Mouse (Mus musculus): ENCODE measurements at regions not wholly inside any gene's neighbourhood (a gene's known extent, or its start where the extent isn't known, plus 50 kb on each side); places are given as distances from the start of the nearest gene placed in this dataset.

GRCm38 (mm10) chr2:137571146-137571545, 454.7 kb upstream of the Jag1 start:
- in situ Hi-C loops (cut with MboI; ENCODE audit: low sequenced_read_pairs in 2 of 2, unreplicated experiment in 2 of 2) = no loop called here

GRCm38 (mm10) chr2:137566619-137567018, 450.2 kb upstream of the Jag1 start:
- Histone ChIP-seq H3K4me3 (ENCODE audit: insufficient read depth in 1 of 2, low read depth in 1 of 2, low read length in 2 of 2, poor library complexity in 1 of 2, severe bottlenecking in 1 of 2) (no peak overlapping the region), H3K27ac (ENCODE audit: insufficient read depth, low read depth, low read length, poor library complexity, severe bottlenecking) (no peak overlapping the region), H3K9ac (ENCODE audit: insufficient read depth, low read depth, low read length, poor library complexity, severe bottlenecking) (no peak overlapping the region), H3K36me3 (ENCODE audit: control insufficient read depth, insufficient read depth, low read length, poor library complexity, severe bottlenecking) (no peaks in the 10 kb centered on the region), H3K9me3 (ENCODE audit: control insufficient read depth, insufficient read depth, low read depth, low read length) (no peaks in the 10 kb centered on the region), H3K4me1 (ENCODE audit: control insufficient read depth in 2 of 2, insufficient read depth in 2 of 2, low read length in 2 of 2, poor library complexity in 1 of 2) (no peaks in the 10 kb centered on the region)
- DNase-seq (ENCODE audit: low read depth, low spot score) = no peak
- no peak for TF ChIP-seq ZNF384 (IDR thresholded peaks at IDR 0.05; ENCODE audit: low read depth, low read length)
- no peak for TF ChIP-seq ZC3H11A (IDR thresholded peaks at IDR 0.05; ENCODE audit: borderline replicate concordance, low read depth, low read length)
- TF ChIP-seq MAFK (IDR thresholded peaks at IDR 0.05; ENCODE audit: insufficient read depth, low read depth, low read length) = no peak
- no peak for TF ChIP-seq CHD2 (IDR thresholded peaks at IDR 0.05; ENCODE audit: low read depth, low read length)
- TF ChIP-seq HCFC1 (IDR thresholded peaks at IDR 0.05; ENCODE audit: borderline replicate concordance, insufficient read depth, low read length) = no peak
- in situ Hi-C loops (cut with MboI; ENCODE audit: low sequenced_read_pairs in 2 of 2, unreplicated experiment in 2 of 2) = no loop called here

More at GRCm38 (mm10) chr2:137571146-137571545, 454.7 kb upstream of the Jag1 start:
- TF ChIP-seq MAFK (IDR thresholded peaks at IDR 0.05; ENCODE audit: insufficient read depth, low read depth, low read length) = peak; percentile 51; the same call in 1 of the 2 replicates
- no peak for TF ChIP-seq HCFC1 (IDR thresholded peaks at IDR 0.05; ENCODE audit: borderline replicate concordance, insufficient read depth, low read length)
- Histone ChIP-seq H3K27ac (ENCODE audit: insufficient read depth, low read depth, low read length, poor library complexity, severe bottlenecking) (no peak overlapping the region), H3K4me1 (ENCODE audit: control insufficient read depth in 2 of 2, insufficient read depth in 2 of 2, low read length in 2 of 2, poor library complexity in 1 of 2) (no peaks in the 10 kb centered on the region), H3K9me3 (ENCODE audit: control insufficient read depth, insufficient read depth, low read depth, low read length) (no peaks in the 10 kb centered on the region), H3K36me3 (ENCODE audit: control insufficient read depth, insufficient read depth, low read length, poor library complexity, severe bottlenecking) (no peaks in the 10 kb centered on the region), H3K9ac (ENCODE audit: insufficient read depth, low read depth, low read length, poor library complexity, severe bottlenecking) (no peak overlapping the region), H3K4me3 (ENCODE audit: insufficient read depth in 1 of 2, low read depth in 1 of 2, low read length in 2 of 2, poor library complexity in 1 of 2, severe bottlenecking in 1 of 2) (no peak overlapping the region)
- DNase-seq (ENCODE audit: low read depth, low spot score) = no peak

GRCm38 (mm10) chr2:137564064-137564624, 447.7 kb upstream of the Jag1 start:
- DNase-seq (ENCODE audit: low read depth, low spot score) = no peak
- in situ Hi-C loops (cut with MboI; ENCODE audit: low sequenced_read_pairs in 2 of 2, unreplicated experiment in 2 of 2) = no loop called here
- Histone ChIP-seq H3K9me3 (ENCODE audit: control insufficient read depth, insufficient read depth, low read depth, low read length) (no peaks in the 10 kb centered on the region), H3K4me3 (ENCODE audit: insufficient read depth in 1 of 2, low read depth in 1 of 2, low read length in 2 of 2, poor library complexity in 1 of 2, severe bottlenecking in 1 of 2) (no peak overlapping the region), H3K9ac (ENCODE audit: insufficient read depth, low read depth, low read length, poor library complexity, severe bottlenecking) (no peak overlapping the region), H3K27ac (ENCODE audit: insufficient read depth, low read depth, low read length, poor library complexity, severe bottlenecking) (no peak overlapping the region), H3K4me1 (ENCODE audit: control insufficient read depth in 2 of 2, insufficient read depth in 2 of 2, low read length in 2 of 2, poor library complexity in 1 of 2) (no peaks in the 10 kb centered on the region), H3K36me3 (ENCODE audit: control insufficient read depth, insufficient read depth, low read length, poor library complexity, severe bottlenecking) (no peaks in the 10 kb centered on the region)
- TF ChIP-seq HCFC1 (IDR thresholded peaks at IDR 0.05; ENCODE audit: borderline replicate concordance, insufficient read depth, low read length) = no peak
- TF ChIP-seq MAFK (IDR thresholded peaks at IDR 0.05; ENCODE audit: insufficient read depth, low read depth, low read length) = no peak
- no peak for TF ChIP-seq ZNF384 (IDR thresholded peaks at IDR 0.05; ENCODE audit: low read depth, low read length)
- no peak for TF ChIP-seq CHD2 (IDR thresholded peaks at IDR 0.05; ENCODE audit: low read depth, low read length)
- no peak for TF ChIP-seq ZC3H11A (IDR thresholded peaks at IDR 0.05; ENCODE audit: borderline replicate concordance, low read depth, low read length)

GRCm38 (mm10) chr2:137560366-137560765, 443.9 kb upstream of the Jag1 start:
- in situ Hi-C loops (cut with MboI; ENCODE audit: low sequenced_read_pairs in 2 of 2, unreplicated experiment in 2 of 2) = no loop called here
- H3K27ac ChIP-seq (ENCODE audit: insufficient read depth, low read depth, low read length, poor library complexity, severe bottlenecking) = no peak overlapping the region
- no peak overlapping the region for H3K4me3 ChIP-seq (ENCODE audit: insufficient read depth in 1 of 2, low read depth in 1 of 2, low read length in 2 of 2, poor library complexity in 1 of 2, severe bottlenecking in 1 of 2)
- H3K9me3 ChIP-seq (ENCODE audit: control insufficient read depth, insufficient read depth, low read depth, low read length) = no peaks in the 10 kb centered on the region
- H3K36me3 ChIP-seq (ENCODE audit: control insufficient read depth, insufficient read depth, low read length, poor library complexity, severe bottlenecking) = no peaks in the 10 kb centered on the region
- H3K9ac ChIP-seq (ENCODE audit: insufficient read depth, low read depth, low read length, poor library complexity, severe bottlenecking) = no peak overlapping the region
- H3K4me1 ChIP-seq (ENCODE audit: control insufficient read depth in 2 of 2, insufficient read depth in 2 of 2, low read length in 2 of 2, poor library complexity in 1 of 2) = no peaks in the 10 kb centered on the region
- DNase-seq (ENCODE audit: low read depth, low spot score) = no peak
- TF ChIP-seq HCFC1 (IDR thresholded peaks at IDR 0.05; ENCODE audit: borderline replicate concordance, insufficient read depth, low read length) (no peak), ZNF384 (IDR thresholded peaks at IDR 0.05; ENCODE audit: low read depth, low read length) (no peak), CHD2 (IDR thresholded peaks at IDR 0.05; ENCODE audit: low read depth, low read length) (no peak), ZC3H11A (IDR thresholded peaks at IDR 0.05; ENCODE audit: borderline replicate concordance, low read depth, low read length) (no peak), MAFK (IDR thresholded peaks at IDR 0.05; ENCODE audit: insufficient read depth, low read depth, low read length) (no peak)

- DNase-seq (ENCODE audit: low read depth, low spot score) = no peak
- in situ Hi-C loops (cut with MboI; ENCODE audit: low sequenced_read_pairs in 2 of 2, unreplicated experiment in 2 of 2) = no loop called here
- Histone ChIP-seq H3K9ac (ENCODE audit: insufficient read depth, low read depth, low read length, poor library complexity, severe bottlenecking) (no peak overlapping the region), H3K9me3 (ENCODE audit: control insufficient read depth, insufficient read depth, low read depth, low read length) (no peaks in the 10 kb centered on the region), H3K4me1 (ENCODE audit: control insufficient read depth in 2 of 2, insufficient read depth in 2 of 2, low read length in 2 of 2, poor library complexity in 1 of 2) (no peaks in the 10 kb centered on the region), H3K36me3 (ENCODE audit: control insufficient read depth, insufficient read depth, low read length, poor library complexity, severe bottlenecking) (no peaks in the 10 kb centered on the region), H3K27ac (ENCODE audit: insufficient read depth, low read depth, low read length, poor library complexity, severe bottlenecking) (no peak overlapping the region), H3K4me3 (ENCODE audit: insufficient read depth in 1 of 2, low read depth in 1 of 2, low read length in 2 of 2, poor library complexity in 1 of 2, severe bottlenecking in 1 of 2) (no peak overlapping the region)
- TF ChIP-seq ZC3H11A (IDR thresholded peaks at IDR 0.05; ENCODE audit: borderline replicate concordance, low read depth, low read length) = no peak
- TF ChIP-seq ZNF384 (IDR thresholded peaks at IDR 0.05; ENCODE audit: low read depth, low read length) = no peak
- no peak for TF ChIP-seq CHD2 (IDR thresholded peaks at IDR 0.05; ENCODE audit: low read depth, low read length)
- TF ChIP-seq MAFK (IDR thresholded peaks at IDR 0.05; ENCODE audit: insufficient read depth, low read depth, low read length) = no peak
- TF ChIP-seq HCFC1 (IDR thresholded peaks at IDR 0.05; ENCODE audit: borderline replicate concordance, insufficient read depth, low read length) = no peak
These were observed 437.4 kb upstream of the Jag1 start for GRCm38 (mm10) chr2:137553871-137554270.

Data from ES-E14 (cell line).